Mouse (Mus musculus) neural tube, embryonic 12.5 days (tissue): ENCODE measurements at regions not wholly inside any gene's neighbourhood (a gene's known extent, or its start where the extent isn't known, plus 50 kb on each side); places are given as distances from the start of the nearest gene placed in this dataset.

Experiments used
- ATAC-seq: fragments of 200-750 bp; cut with Nextera tagmentation; 2 replicates; pipeline ENCODE4 v1.8.0; 2017; ENCODE audit warnings: low read depth, mild to moderate bottlenecking, moderate TSS enrichment, moderate library complexity; ENCODE audit not compliant: low FRiP score
- H3K27ac ChIP-seq: fragments of 300-500 bp; sonication (generic); 2 replicates; pipeline ENCODE4 v1.5.1; 2016
- H3K27me3 ChIP-seq: fragments of 300-500 bp; sonication (generic); replicated peaks from 2 replicates; pipeline ENCODE4 v1.6.1; 2016; ENCODE audit warnings: mild to moderate bottlenecking
- H3K36me3 ChIP-seq: fragments of 300-500 bp; sonication (generic); 2 replicates; pipeline ENCODE4 v1.6.1; 2016; ENCODE audit warnings: mild to moderate bottlenecking
- H3K4me1 ChIP-seq: fragments of 300-500 bp; sonication (generic); 2 replicates; pipeline ENCODE4 v1.6.1; 2016
- H3K4me2 ChIP-seq: fragments of 300-500 bp; sonication (generic); replicated peaks from 2 replicates; pipeline ENCODE4 v1.6.1; 2016; ENCODE audit warnings: mild to moderate bottlenecking
- H3K4me3 ChIP-seq: fragments of 300-500 bp; sonication (generic); 2 replicates; pipeline ENCODE4 v1.5.1; 2016
- H3K9ac ChIP-seq: fragments of 300-500 bp; sonication (generic); 2 replicates; pipeline ENCODE4 v1.6.1; 2016; ENCODE audit warnings: mild to moderate bottlenecking
- H3K9me3 ChIP-seq: fragments of 300-500 bp; sonication (generic); 2 replicates; pipeline ENCODE4 v1.6.1; 2016; ENCODE audit warnings: mild to moderate bottlenecking
- WGBS: fragments of 180-500 bp; shearing (Covaris S2); methylation state at CpG from one replicate; pipeline ENCODE4 v1.1.7; 2016; 5-methylcytosine and 5-hydroxymethylcytosine counted together

DNA sequence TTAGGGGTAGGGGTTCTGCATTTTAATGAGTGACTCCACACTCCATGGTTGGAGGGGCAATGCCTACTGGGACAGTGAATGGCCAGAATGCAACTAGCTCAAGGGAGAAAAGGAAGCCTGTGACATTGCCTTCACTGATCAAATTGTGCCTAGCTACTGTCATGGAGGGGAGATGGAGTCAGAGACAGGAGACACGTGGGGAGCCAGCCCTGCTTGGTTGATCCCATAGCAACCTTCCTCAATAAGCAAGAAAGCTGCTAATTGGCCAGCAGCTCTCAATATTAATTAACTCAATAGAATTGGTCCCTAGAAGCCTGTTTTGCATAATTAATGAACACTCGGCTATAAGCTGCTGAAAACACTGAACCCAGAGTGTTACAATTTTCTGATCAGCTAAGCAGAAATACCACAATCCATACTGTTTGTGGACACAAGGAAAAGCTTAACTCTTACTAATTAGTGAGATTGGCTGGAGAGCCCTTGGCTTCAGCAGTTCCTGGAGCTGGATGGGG, 233.7 kb upstream of the Eif4g2 start:
- H3K36me3 ChIP-seq, result no peaks in the 10 kb centered on the region
- H3K4me2 ChIP-seq, result no peak overlapping the region
- H3K4me1 ChIP-seq, result no peaks in the 10 kb centered on the region
- no peak overlapping the region for H3K4me3 ChIP-seq
- no peak overlapping the region for H3K9ac ChIP-seq
- ATAC-seq, result no peak
- no peak overlapping the region for H3K27ac ChIP-seq
- WGBS, result 69% methylated on average over 2 of the region's 2 CpGs
- H3K9me3 ChIP-seq, result no peaks in the 10 kb centered on the region
- no peaks in the 10 kb centered on the region for H3K27me3 ChIP-seq

DNA sequence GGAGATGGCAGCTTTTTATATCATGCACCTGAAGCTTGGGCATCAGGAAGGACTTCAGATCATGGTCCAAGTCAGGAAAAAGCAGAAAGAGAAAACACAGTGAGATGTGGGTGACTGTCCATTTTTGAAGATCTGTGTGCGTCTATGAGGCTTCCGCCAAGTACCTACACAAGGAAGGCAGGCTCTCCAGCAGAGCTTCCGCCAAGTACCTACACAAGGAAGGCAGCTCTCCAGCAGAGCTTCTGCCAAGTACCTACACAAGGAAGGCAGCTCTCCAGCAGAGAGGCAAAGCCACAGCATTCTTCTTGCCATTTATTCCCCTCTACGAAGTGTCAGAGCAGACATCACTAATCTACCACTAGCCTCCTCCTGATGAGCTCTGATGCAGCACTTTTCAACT, 231.1 kb upstream of the Eif4g2 start:
- no peaks in the 10 kb centered on the region for H3K4me1 ChIP-seq
- no peaks in the 10 kb centered on the region for H3K27me3 ChIP-seq
- H3K9ac ChIP-seq, result no peak overlapping the region
- no peak for ATAC-seq
- no peak overlapping the region for H3K4me3 ChIP-seq
- H3K27ac ChIP-seq, result no peak overlapping the region
- H3K4me2 ChIP-seq, result no peak overlapping the region
- WGBS, result 92% methylated on average over 4 of the region's 4 CpGs
- H3K36me3 ChIP-seq, result no peaks in the 10 kb centered on the region
- no peaks in the 10 kb centered on the region for H3K9me3 ChIP-seq

- no peak overlapping the region for H3K4me2 ChIP-seq
- no peak overlapping the region for H3K4me3 ChIP-seq
- H3K36me3 ChIP-seq, result no peaks in the 10 kb centered on the region
- ATAC-seq, result no peak
- no peaks in the 10 kb centered on the region for H3K27me3 ChIP-seq
- H3K9ac ChIP-seq, result no peak overlapping the region
- peaks cover 8% of the 10 kb centered on the region; the same call in 1 of the 2 replicates for H3K4me1 ChIP-seq
- no peak overlapping the region for H3K27ac ChIP-seq
- no peaks in the 10 kb centered on the region for H3K9me3 ChIP-seq
These were observed 222.4 kb upstream of the Eif4g2 start for GRCm38 (mm10) chr7:111305196-111305595.

DNA sequence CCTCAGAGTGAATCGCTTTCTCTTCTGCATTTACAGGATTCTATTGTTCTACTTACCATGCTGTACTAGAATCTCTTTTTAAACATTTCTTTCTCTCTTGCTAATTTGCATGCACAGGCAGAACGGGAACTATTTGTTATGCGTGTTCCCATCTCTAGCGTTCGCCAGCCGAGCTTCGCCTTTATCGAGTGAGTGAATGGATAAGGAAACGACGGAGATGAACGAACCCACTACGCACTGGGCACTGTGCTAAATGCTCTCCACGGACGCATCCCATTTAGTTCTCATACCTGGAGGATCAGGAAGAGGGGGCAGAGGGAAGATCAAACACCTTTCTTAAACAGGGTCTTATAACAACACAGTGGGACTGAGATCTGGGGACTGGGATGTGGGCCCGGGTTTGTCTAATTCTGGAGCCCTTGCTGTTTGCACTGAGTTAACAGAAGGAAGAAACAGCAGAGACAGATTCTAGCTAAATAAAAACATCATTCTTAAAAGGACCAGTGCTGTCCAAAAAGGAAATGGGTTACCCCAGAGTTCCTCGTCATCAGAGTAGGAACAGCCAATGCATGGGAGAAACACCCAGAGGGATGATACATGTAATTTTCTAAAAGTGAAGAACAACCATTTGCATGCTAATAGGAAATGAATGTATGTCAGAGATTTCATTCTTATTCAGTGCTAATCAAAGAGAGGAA, 219.1 kb upstream of the Eif4g2 start:
- Histone ChIP-seq H3K27ac (no peak overlapping the region), H3K9ac (no peak overlapping the region), H3K36me3 (no peaks in the 10 kb centered on the region), H3K4me3 (no peak overlapping the region), H3K27me3 (no peaks in the 10 kb centered on the region), H3K4me2 (peak overlapping the region; percentile 24; the same call in 1 of the 2 replicates), H3K4me1 (peaks cover 9% of the 10 kb centered on the region; the same call in 1 of the 2 replicates), H3K9me3 (no peaks in the 10 kb centered on the region)
- WGBS, result 59% methylated on average over 16 of the region's 16 CpGs
- ATAC-seq, result no peak

DNA sequence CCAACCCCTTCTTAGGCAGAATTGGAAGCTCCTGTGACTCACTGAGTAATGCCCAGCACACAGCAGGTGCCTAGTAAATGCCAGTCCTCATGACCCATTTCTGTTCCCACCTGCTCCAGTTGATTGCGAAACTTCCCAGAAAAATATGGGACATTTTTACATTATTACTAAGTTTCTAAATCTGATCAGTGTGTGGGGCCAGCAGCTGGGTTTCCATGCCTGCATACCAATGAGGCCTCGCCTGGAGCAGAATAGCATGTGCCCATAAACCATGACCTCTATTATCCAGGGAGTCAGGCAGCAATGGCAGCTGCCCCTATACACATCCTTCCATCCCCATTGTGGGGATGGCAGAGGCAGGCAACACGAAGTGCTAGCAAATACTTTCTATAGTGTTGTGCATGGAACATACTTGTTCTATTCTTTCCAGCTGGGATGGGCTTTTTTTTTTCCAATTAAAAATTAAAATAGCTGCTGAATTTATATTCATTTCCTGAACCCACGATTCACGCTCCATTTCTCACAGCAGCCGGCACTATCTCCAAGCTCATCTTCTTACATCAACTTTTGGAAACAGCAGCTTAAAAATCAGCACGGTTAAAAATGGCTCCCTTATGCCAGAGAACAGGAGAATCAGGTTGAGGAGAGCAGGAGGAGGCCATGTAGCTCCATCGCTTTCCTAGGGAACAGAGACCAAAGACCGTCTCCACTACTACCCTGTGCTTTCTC, 214.5 kb upstream of the Eif4g2 start:
- 56% methylated on average over 9 of the region's 9 CpGs for WGBS
- no peak overlapping the region for H3K9ac ChIP-seq
- H3K27ac ChIP-seq, result no peak overlapping the region
- H3K9me3 ChIP-seq, result no peaks in the 10 kb centered on the region
- H3K4me3 ChIP-seq, result no peak overlapping the region
- H3K36me3 ChIP-seq, result no peaks in the 10 kb centered on the region
- ATAC-seq, result 0 out of 2 replicates have a peak, but pooled peaks have one; percentile 61
- H3K27me3 ChIP-seq, result no peaks in the 10 kb centered on the region
- H3K4me1 ChIP-seq, result peaks cover 13% of the 10 kb centered on the region; the same call in 1 of the 2 replicates
- no peak overlapping the region for H3K4me2 ChIP-seq

GRCm38 (mm10) chr7:111283411-111283955, 200.7 kb upstream of the Eif4g2 start:
- no peak overlapping the region for H3K27ac ChIP-seq
- peaks cover 16% of the 10 kb centered on the region for H3K4me1 ChIP-seq
- no peak overlapping the region for H3K4me3 ChIP-seq
- H3K9ac ChIP-seq, result no peak overlapping the region
- 0 out of 2 replicates have a peak overlapping the region, but pooled peaks have one; percentile 9 for H3K4me2 ChIP-seq
- H3K36me3 ChIP-seq, result no peaks in the 10 kb centered on the region
- no peaks in the 10 kb centered on the region for H3K9me3 ChIP-seq
- H3K27me3 ChIP-seq, result no peaks in the 10 kb centered on the region
- WGBS, result 31% methylated on average over 13 of the region's 13 CpGs
- no peak for ATAC-seq

GRCm38 (mm10) chr7:111282314-111282713, 199.5 kb upstream of the Eif4g2 start:
- no peaks in the 10 kb centered on the region for H3K27me3 ChIP-seq
- WGBS, result 41% methylated on average over 8 of the region's 8 CpGs
- peak; percentile 21; the same call in 1 of the 2 replicates for ATAC-seq
- peaks cover 16% of the 10 kb centered on the region for H3K4me1 ChIP-seq
- H3K4me3 ChIP-seq, result no peak overlapping the region
- no peak overlapping the region for H3K4me2 ChIP-seq
- no peak overlapping the region for H3K27ac ChIP-seq
- H3K9me3 ChIP-seq, result no peaks in the 10 kb centered on the region
- no peaks in the 10 kb centered on the region for H3K36me3 ChIP-seq
- H3K9ac ChIP-seq, result no peak overlapping the region

DNA sequence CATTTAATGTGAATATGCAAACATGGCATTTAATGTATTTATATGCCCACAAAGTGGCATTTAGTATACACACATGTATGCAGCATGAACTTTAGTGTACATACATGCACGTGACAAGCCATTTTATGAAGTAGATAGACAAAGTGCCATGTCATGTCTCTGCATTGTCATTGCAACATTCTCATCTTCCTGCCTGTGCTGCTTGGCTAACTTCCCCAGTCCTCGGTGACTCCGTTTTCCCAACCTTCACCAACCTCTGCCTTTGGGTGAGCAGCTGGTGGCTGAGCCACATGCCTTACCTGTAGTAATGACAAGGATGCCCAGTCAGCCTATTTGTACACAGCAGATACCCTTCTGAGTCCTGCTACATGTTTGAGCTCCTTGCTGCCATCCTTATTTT, 194.9 kb upstream of the Eif4g2 start:
- H3K9me3 ChIP-seq, result no peaks in the 10 kb centered on the region
- H3K4me3 ChIP-seq, result no peak overlapping the region
- ATAC-seq, result no peak
- H3K36me3 ChIP-seq, result no peaks in the 10 kb centered on the region
- no peak overlapping the region for H3K9ac ChIP-seq
- no peak overlapping the region for H3K27ac ChIP-seq
- peaks cover 7% of the 10 kb centered on the region; the same call in 1 of the 2 replicates for H3K4me1 ChIP-seq
- no peak overlapping the region for H3K4me2 ChIP-seq
- no peaks in the 10 kb centered on the region for H3K27me3 ChIP-seq
- 84% methylated on average over 3 of the region's 3 CpGs for WGBS

DNA sequence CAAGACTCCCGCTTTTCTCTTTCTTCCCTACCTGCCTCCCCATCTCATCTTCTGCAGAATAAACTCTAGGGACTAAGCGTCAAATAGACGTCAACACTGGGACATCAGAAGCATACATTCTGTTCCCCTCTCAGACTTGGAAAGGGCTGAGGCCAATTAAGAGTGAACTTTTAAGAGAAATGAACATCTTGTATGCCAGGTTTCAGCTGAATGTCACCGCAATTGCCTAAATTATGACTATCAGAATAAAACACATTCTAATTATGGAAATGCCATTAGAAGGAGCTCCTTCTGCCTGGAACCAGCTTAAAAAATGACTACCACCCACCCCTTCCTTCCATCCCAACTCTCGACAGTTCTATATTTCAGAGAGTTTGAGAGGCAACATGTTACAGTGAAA, 191.0 kb upstream of the Eif4g2 start:
- no peaks in the 10 kb centered on the region for H3K27me3 ChIP-seq
- H3K4me1 ChIP-seq, result no peaks in the 10 kb centered on the region
- 90% methylated on average over 5 of the region's 5 CpGs for WGBS
- H3K27ac ChIP-seq, result no peak overlapping the region
- ATAC-seq, result no peak
- no peak overlapping the region for H3K4me2 ChIP-seq
- no peak overlapping the region for H3K9ac ChIP-seq
- no peak overlapping the region for H3K4me3 ChIP-seq
- no peaks in the 10 kb centered on the region for H3K36me3 ChIP-seq
- no peaks in the 10 kb centered on the region for H3K9me3 ChIP-seq

DNA sequence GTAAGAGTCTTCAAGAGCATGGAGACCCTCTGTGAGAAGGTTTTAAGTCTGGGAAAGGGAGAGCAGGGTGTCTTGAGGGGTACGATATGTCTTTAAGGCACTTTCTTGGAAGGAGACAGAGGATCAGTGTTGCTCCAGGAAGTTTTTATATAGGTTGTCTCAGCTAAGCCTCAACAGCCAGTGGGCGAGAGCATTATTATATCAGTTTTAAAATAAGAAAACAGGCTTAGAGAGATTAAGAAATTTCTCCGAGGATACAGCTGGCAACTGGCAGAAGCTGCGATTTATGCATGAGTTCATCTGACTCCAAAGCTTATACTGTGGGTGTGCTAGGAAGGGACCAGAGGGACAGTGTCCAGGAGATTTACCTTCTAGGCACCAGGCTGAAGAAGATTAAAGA, 188.0 kb upstream of the Eif4g2 start:
- no peak overlapping the region for H3K4me2 ChIP-seq
- H3K27me3 ChIP-seq, result no peaks in the 10 kb centered on the region
- H3K4me1 ChIP-seq, result no peaks in the 10 kb centered on the region
- no peak overlapping the region for H3K9ac ChIP-seq
- H3K36me3 ChIP-seq, result no peaks in the 10 kb centered on the region
- WGBS, result 92% methylated on average over 4 of the region's 4 CpGs
- no peak overlapping the region for H3K4me3 ChIP-seq
- no peak for ATAC-seq
- no peaks in the 10 kb centered on the region for H3K9me3 ChIP-seq
- H3K27ac ChIP-seq, result no peak overlapping the region

GRCm38 (mm10) chr7:111268197-111268596, 185.4 kb upstream of the Eif4g2 start:
- Histone ChIP-seq H3K27ac (no peak overlapping the region), H3K4me3 (no peak overlapping the region), H3K27me3 (no peaks in the 10 kb centered on the region), H3K9me3 (no peaks in the 10 kb centered on the region), H3K9ac (no peak overlapping the region), H3K36me3 (no peaks in the 10 kb centered on the region), H3K4me2 (no peak overlapping the region), H3K4me1 (no peaks in the 10 kb centered on the region)
- ATAC-seq, result no peak
- WGBS, result 97% methylated on average over 2 of the region's 2 CpGs

DNA sequence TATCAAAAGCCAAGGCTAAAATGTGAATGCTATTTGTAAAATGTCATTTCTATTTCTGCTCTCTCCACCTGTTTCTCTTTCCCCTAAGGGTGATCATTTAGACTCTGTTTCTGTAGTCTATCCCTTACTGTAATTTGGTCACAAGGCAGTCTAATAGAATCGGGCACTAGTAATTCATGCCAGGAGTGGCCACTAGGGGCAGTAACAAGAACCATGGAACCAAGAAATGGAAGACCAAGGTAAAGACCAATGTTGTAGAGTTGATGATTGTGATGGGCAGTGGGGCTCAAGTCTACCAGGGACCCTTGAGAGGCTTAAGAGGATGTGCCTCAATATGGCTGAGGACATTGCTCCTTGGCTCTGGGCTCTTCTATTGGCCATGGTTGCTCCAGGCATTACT, 180.5 kb upstream of the Eif4g2 start:
- ATAC-seq, result no peak
- WGBS, result 85% methylated on average over 1 of the region's 1 CpGs
- H3K27ac ChIP-seq, result no peak overlapping the region
- H3K4me1 ChIP-seq, result no peaks in the 10 kb centered on the region; the same call in 1 of the 2 replicates
- H3K4me3 ChIP-seq, result no peak overlapping the region
- H3K27me3 ChIP-seq, result no peaks in the 10 kb centered on the region
- no peaks in the 10 kb centered on the region for H3K9me3 ChIP-seq
- H3K36me3 ChIP-seq, result no peaks in the 10 kb centered on the region
- no peak overlapping the region for H3K9ac ChIP-seq
- no peak overlapping the region for H3K4me2 ChIP-seq
